Mouse (Mus musculus) B cell, adult 2 months (primary cell): Measurements from ENCODE around the gene Fos.

ENCODE experiments used
- DNase-seq, 2 experiments: peaks; one replicate each; pipeline ENCODE4 v3.0.0; 2022

The Fos gene

DNA sequence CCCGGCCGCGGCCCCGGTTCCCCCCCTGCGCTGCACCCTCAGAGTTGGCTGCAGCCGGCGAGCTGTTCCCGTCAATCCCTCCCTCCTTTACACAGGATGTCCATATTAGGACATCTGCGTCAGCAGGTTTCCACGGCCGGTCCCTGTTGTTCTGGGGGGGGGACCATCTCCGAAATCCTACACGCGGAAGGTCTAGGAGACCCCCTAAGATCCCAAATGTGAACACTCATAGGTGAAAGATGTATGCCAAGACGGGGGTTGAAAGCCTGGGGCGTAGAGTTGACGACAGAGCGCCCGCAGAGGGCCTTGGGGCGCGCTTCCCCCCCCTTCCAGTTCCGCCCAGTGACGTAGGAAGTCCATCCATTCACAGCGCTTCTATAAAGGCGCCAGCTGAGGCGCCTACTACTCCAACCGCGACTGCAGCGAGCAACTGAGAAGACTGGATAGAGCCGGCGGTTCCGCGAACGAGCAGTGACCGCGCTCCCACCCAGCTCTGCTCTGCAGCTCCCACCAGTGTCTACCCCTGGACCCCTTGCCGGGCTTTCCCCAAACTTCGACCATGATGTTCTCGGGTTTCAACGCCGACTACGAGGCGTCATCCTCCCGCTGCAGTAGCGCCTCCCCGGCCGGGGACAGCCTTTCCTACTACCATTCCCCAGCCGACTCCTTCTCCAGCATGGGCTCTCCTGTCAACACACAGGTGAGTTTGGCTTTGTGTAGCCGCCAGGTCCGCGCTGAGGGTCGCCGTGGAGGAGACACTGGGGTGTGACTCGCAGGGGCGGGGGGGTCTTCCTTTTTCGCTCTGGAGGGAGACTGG is at the start of gene Fos:
TSS of gene Fos (plus strand) at position 410 of the 817 bp plus-strand sequence.
- DNase-seq: peak; percentile 95

DNA sequence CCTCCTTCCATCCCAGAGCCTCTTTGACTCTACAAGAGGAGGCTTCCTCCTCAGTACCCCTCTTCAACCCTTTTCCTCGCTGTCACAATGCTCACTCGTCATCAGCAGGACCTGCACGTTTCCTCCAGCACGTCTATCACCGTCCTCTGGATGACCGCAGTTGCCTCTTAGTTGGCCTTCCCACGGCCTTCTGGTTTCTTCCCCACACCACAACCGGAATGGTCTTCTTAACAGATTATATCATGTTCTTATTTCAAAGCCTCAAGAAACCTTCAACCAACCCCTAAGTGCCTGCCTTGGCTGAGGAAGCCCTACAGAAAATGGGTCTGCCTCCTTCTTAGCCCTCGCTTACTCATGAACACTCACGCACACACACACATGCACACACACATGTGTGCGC is 48.0 kb upstream of the Fos start:
- no peak for DNase-seq

DNA sequence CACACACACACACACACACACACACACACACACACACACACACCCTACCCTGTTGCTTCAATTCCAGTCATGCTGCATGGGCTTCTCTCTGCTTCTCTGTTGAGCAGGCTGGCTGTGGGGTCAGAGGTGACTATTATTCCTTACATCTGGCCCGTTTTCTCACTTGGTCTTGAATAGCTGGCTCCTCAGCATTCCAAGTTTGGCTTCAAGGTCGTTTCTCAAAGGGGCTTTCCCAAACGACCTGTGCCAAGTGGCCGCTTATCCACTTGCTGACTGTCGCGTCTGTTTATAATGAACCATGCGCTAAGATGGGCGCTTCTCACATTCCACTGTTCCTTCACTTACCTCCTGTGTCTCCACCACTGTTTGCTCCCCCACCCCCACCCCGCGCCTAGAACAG is 47.6 kb upstream of the Fos start:
- DNase-seq: no peak

DNA sequence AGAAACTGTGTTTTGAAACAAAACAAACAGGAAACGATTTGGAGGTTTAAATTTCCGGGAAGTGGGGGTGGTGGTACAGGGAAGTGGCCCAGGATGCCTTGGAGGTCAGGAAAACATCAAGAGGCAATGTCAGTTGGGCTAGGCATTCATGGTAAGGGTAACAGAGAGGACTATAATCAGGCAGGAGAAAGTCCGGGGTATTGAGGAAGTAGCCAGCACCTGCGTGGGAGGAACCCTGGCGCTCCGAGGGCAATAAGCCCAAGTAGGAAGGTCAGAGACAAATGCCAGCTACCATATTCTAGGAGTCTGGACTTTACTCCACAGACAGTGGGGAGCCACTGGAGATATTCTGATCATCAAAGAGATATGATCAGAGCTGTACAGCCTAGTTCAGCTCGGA is 45.9 kb upstream of the Fos start:
- DNase-seq: peak; percentile 53 to 58

DNA sequence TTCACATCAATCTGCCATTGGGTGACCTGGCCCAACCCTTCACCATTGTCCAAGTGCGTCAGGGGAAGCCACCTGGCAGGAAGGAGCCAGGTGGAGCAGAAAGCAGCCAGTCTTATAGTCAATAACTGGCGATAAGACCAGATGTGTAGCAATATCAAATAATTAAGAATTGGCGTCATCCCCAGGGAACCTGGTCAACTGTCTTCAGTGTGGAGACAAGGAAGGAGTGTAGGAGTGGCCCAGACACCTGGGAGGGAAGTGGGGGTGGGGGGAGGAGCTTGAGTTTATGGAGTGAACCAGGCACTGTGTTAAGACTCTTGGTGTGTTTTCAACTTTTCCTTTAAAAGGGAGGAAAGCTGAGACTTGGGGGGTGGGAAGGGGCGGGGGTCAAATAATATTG is 43.7 kb upstream of the Fos start:
- peak; percentile 37 to 42 for DNase-seq

DNA sequence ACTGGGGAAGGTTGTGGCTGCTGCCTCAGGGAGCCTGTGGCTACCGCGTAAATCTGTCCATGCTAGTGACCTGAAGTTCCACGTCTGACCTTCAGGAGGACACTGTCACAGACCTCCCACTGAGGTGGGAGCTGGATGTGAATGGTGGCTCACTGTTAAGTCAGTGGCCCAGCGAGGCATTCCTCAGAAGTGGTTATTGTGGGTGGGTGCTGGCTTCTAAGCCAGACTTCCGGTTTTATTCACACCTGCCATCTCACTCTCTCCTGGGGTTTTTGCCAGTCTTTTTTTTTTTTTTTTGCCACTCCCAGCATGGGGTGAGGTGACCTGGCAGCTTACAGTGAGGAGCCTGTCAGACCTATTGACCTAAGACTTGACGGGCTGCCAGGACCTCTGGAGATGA is 43.3 kb upstream of the Fos start:
- no peak for DNase-seq

DNA sequence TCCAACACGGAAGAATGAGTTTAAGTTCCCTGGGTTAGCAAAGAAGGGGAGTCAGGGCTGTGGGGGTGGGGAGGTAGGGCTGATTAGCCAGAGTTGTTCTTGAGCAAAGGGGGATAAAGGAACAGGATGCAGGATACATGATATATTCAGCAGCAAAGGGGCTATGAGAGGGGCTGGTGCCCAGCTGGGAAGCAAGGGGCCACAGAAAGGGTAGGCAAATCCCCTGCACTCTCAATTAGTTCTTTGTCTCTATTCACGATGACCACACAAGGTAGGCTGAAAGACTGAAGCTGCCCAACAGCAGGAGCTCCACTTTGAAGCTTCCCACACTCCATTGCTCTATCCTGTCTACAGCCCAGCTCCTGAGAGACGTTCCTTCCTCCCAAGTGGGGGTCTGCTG is 39.8 kb upstream of the Fos start:
- DNase-seq: no peak

DNA sequence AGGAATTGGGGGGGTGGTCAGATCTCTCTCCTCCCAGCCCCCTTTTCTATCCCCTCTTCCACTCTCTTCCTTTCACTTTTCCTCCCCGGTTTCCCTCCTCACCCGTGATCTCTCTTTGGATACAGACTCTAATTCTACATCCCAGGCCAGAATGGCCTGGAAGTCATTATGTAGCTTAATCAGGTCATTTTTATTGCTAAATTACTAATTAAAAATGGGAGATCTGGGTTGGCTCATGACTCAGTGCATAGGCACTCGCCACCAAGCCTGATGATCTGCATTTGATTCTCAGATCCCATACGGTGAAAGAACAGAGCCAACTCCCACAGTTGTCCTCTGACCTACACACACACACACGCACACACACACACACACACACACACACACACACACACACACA is 39.2 kb upstream of the Fos start:
- no peak for DNase-seq

DNA sequence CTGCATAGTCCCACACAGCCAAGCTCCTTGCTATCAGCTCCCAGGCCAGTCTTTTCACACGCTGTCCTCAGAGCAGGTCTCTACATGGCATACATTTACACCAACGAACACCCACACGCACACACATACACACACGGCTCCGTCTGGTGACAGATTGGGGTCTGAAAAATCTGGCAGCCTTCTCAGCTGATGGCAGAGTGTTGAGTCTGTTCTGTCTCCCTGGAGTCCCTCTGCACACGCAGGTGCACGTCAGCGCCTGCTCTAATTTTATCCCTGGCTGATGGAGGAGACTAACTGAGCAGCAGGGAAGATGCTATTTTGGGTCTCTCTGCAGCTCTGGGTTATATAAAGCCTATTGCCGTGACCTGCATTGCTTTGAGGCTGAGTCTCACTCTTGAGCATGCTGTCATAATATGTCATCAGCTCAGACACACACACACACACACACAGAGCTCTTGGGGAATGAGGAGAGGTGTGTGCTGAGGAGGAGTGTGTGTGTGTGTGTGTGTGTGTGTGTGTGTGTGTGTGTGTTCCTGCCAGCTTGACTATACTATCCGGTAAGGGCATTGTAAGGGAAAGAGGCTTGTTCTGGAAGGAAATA is 37.6 kb upstream of the Fos start:
- no peak for DNase-seq

DNA sequence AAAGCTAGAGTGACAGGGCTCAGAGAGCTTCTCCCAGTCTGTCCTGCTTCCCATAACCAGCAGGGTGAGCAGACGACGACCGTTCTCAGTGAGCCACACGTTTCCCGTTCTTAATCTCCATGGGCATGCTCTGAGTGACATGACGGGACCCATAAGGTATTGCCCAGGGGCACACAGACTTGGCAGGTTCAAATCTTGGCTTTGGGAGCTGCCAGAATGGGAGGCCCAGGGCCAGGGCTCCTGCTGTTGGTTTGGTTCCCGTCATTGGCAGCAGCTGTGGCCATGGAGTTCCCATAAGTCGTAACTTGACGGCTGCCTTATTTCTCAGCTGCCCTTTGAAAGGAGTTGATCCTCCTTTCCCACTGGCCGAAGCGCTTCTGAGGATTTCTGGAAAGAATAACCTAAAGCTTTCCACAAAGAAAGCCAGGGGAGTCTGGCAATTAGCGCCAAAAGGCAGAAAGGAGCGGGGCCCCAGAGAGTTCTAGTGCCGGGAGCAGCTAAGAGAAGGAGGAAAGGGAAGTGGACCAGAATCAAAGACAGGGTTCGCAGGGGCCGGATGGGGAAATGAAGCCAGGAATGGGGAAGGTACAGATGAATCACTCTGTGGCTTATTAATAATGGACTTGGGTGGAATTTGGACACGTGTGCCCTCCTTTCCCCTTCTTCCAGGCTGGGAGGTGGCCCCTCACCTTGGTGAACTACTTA is 36.4 kb upstream of the Fos start:
- DNase-seq: no peak

DNA sequence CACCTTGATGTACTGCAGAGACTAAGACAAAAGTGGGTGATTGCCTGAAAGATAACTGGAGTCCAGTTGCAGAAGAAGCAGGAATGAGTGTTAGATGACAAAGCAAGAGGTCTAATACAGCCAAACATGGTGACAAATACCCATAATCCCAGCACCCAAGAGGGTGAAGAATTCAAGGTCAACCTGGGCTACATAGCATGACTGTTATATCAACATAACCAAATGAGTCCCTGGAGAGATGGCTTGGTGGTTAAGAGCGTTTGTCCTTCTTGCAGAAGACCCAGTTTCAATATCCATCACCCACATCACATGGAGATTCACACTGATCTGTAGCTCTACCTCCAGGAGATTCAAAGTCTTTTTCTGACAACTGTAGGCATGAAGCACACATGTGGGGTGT is 30.2 kb upstream of the Fos start:
- DNase-seq: no peak

DNA sequence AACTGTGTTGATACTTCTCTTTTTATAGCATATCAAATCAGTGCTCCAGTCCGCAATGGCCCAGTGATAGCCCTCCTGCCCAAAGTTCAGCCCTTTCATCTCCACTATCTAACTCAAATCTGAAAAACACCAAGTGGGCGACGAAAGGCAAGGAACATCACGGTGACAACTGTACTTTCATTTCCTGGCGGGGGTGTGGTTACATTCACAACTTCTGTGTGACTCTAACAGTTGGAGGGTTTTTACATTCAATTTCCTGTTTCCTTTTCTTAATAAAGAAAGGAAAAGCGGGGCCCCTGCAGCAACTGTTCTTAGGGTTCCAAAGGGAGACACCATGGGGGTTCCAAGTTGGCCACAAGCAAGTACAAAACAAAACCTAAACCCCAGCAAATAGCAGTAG is 29.0 kb upstream of the Fos start:
- DNase-seq: peak; percentile 74 to 75

DNA sequence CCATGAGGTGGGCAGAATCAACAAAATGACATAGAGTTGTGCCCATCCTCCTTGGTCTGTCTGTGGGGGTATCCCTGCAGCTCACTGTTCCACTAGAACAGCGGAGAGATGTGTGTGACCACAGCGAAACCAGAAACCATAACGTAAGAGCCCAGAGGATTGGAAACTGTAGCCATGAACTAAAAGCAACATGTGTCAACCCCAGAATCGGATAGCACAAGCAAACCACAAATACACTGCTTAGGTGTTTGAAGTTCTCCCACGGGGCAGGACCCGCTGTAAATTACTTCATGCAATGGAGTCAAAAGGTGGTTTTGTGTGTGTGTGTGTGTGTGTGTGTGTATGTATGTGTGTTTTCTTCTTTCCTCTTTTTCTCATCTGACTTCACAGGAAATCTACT is 26.7 kb upstream of the Fos start:
- DNase-seq: peak; percentile 58 to 64

DNA sequence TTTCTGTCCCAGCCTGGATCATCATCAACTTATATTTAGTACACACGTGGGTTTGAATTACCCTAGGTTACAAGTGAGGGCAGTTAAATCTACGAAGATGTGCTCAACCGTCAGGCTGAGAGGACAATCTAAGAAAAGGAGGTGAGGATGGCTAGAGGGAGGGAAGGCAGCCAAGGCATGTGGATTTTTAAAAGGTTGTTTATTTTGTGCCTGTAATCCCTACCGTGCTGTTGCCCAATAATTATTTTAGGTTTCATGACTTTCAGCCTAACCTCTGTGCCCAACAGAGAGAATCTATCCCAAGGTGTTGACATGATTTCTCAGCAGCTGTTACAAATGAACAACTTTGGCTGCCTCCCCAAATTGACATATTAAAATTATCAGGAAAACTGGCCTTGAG is 26.2 kb upstream of the Fos start:
- no peak for DNase-seq

DNA sequence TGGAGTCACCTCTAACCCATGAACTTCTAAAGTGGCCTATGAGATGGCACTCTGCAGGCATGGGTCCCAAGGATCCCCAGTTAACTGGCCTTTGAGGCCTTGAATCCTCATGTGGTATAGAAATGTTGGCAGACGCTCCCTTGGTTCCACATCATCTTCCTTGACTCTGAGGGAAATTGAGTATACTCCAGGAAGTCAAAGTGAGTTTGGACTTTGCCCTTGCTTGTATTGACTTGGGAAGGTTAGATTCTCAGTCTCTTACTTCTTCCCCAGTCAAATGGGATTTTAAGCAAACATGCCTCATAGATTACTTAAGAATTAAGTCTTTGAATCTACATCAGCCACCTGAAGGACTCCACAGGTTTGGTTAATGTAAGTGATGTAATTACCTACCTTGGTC is 24.2 kb upstream of the Fos start:
- no peak for DNase-seq

DNA sequence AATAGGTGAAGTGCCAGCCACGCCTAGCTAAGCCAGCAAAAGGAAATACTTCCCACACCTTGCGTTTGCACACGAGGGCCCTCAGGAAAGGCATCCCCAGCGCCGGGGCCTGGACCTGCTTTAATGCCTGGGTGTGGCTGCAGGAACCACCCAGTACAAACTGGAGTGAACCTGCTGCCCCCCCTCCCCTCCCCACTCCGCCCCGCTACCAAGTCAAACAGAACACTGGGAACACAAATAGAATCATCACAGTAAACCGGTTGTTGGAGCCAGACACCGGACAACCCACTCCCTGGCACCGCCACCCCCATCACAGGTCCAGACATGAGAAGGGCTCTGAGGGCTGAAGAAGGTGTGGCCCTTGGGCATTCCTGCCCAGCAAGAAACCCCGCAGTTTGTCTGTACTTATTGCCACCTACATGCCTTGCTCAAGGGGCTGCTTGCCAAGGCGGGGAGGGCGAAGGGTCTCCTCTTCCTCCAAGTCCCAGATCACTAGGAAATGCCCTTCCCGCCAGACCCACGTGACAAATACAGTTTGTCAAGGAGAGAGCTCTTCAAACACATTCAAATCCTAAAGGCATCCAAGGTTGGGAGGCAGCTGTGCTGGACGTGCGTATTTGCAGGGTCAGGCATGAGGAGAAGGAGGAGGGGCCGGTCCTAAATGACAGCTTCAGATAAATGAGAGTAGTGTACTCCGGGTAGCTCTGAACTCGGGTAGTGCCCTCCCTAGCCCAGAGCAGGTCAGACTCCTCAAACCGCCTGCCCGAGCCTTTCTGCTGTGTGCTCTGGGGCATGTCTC is 21.8 kb upstream of the Fos start:
- DNase-seq: no peak

DNA sequence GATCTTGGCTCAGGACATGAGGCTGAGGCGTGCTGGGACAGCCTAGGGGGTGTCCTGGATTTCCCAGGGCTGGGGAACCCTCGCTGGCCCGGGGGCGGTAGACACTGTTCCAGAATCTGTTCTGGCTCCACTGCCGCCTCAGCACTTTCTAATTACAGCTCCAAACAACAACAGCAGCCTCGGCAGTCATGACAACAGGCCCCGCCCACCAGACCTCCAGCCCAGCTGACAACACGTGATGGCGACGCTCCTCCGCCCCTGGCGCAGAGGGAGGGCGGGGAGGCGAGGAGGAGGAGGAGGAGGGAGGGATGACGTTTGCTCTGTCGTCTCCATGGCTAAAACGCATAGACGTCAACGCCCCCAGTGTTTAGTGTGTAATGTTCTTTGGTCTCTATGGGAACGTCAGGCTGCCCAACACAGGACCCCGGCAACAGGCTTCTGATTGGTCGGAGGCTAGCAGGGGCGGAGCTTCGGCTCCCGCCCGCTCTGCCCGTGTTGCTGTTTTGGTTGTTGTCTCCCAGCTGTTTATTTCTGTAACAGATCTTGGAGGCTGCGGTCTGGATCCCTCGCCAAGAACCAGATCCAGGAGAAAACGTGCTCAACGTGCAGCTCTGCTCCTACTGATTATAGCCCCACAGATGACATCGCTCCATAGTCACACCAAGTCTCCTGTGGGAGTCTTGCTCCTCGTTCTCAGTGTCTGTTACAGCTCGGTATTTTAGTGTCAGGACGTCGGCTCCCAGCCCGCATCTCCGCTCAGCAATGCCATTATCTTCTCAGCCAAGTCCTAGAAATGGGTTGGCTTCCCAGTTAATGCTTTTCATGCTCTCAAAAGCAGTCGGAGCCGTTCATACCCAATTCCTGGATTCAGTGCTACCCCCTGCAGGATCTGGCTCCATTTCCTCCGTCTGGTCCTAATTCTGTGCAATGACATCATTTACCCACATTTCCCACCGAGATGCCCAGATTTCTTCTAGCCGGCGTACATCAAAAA is 18.3 kb upstream of the Fos start:
- DNase-seq: peak; percentile 98 to 99

DNA sequence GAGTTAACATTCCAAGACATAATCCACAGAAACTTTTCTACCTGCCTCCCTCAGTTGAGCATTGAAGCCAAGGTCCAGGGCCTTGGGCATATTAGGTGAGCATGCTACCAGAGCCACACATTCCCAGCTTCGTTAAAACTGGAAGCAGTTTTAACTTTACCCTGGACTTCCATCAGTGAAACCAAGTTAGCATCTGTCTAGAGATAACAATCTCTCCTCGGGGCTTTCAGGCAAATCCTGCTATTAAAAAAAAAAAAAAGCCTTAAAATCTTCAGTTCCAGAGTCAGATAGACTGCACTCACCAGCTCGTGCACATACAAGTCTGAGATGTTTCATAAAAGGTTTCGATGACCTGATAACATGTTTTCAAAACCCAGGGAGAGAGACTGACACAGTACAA is 17.4 kb upstream of the Fos start:
- no peak for DNase-seq

DNA sequence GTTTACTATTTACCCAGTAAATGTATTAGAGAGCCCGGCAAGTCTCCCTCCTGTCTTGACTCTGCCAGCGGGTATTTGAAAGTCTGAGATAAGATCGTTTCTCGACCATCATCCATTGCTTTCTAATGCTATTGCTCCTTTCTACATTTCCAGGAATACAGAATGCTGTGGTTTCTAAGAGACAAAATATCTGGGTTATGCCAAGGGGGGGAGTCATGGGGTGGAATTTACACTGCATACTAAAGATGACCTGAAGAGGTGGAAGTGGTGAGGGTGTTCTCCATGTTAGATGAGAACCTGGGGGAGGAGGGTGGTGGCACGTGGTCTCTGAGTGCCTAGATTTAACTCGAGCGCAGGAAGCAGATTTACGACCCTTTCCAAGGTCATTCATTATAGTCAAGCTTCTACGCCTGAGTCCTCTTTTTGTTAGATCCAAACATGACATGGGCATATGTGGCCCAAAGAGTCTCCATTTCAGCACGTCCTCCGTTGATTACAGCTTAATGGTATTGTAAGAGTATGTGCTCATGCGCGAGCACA is 16.7 kb upstream of the Fos start:
- no peak for DNase-seq

DNA sequence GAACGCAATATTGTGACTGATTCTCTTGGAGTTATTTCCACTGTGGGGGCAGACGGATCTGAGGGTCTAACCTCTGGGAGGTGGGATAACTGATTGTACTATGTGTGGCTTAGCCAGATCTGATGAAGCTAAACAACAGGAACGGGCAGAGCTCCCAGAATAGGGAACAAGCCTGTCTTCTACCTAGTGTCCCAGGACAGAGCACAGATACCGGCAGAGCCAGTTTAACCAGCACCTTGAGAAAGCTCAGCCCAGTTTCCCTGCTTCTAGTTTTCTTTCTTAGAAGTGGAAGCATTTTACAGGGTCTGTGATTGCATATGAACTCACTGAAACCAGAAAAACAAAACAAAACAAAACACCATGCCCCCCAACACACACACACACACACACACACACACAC is 13.9 kb upstream of the Fos start:
- DNase-seq: no peak

DNA sequence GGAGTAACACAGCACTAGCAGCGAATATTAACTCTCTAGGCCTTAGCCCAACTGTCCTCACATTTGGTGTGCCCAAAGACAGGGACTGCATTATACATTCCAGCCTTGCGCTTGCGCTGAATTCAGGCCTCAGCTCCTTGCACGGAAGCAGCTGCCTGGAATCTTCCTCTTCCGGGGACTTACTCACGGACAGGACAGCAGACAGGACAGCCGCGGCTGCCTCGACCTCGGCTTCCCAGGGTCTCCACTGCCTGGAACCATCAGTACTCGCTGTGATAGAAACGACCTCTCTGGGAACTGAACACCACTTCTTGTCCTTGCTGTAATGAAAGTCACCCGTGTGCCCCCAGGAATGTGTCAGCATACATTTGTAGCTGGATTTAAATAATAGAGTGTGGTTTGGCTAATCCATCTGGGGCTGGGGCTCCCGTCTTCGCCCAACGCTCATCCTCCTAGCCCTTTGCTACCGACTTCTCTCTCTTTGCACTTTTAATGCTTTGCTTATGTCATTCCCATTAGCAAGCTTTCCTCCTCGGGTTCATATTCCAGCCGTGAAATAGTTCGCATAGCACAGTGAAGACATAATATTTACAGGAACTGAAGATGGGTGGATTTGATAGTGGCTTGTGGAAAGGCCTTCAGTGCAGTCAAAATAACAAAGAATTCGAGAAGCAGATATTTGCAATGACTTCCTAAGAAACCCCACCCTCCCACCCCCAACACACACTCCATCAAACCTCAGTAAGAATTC is 11.6 kb upstream of the Fos start:
- DNase-seq: no peak
